In the genomic region with DNA sequence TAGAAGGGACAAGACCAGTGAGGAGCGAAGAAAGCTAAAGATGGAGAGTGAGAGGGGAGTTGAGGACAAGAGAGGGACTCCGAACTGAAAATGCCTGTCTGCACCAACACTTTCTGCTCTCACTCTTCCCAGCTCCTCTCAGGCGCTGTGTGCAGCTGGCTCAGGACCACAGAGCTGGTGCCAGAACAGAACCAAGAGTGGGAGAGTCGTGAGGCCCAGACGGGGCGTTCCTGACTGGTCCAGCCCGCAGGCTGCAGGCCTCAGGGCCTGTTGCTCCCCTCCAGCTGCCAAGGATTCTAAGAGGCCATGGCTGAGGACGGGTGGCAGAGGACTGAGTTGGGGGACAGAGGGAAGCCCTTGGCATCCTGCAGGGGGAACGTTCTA, we compare ENCODE assay signal across 7 mouse cellular contexts.
A peak's percentile ranks its signal among the peaks of the same experiment; 100 is the strongest.
DNase-seq lines count a peak whose midpoint lies in the region; ATAC-seq lines count a peak whose summit lies in the region.

No protein-coding gene starts in this region.

- H3K4me2 ChIP-seq in midbrain, embryonic 14.5 days (ENCODE audit: low read length), result no peak overlapping the region
- H3K4me2 ChIP-seq in stomach, embryonic 14.5 days (replicated peaks; ENCODE audit: low read depth, low read length), result no peak overlapping the region

- no peak for ATAC-seq in midbrain, embryonic 14.5 days (ENCODE audit: low FRiP score, low TSS enrichment)
- ATAC-seq in stomach, embryonic 14.5 days (ENCODE audit: insufficient number of reproducible peaks, insufficient read depth, low FRiP score, low read depth), result 0 out of 2 replicates have a peak, but pooled peaks have one; percentile 56

- H3K4me1 ChIP-seq in midbrain, embryonic 10.5 days, result peaks cover 18% of the 10 kb centered on the region
- H3K4me1 ChIP-seq in midbrain, embryonic 14.5 days (ENCODE audit: control insufficient read depth, insufficient read depth, low read length), result no peaks in the 10 kb centered on the region
- H3K4me1 ChIP-seq in limb, embryonic 10.5 days, result peaks cover 20% of the 10 kb centered on the region
- peaks cover 5% of the 10 kb centered on the region; the same call in 1 of the 2 replicates for H3K4me1 ChIP-seq in stomach, embryonic 14.5 days (ENCODE audit: control insufficient read depth, insufficient read depth, low read length)

- no peak for DNase-seq in midbrain, embryonic 10.5 days (ENCODE audit: low spot score)
- no peak for DNase-seq in midbrain, embryonic 14.5 days
- DNase-seq in gastrocnemius, postnatal 4 days (ENCODE audit: low spot score in 2 of 2), result peak; percentile 58 to 82
- no peak for DNase-seq in limb, embryonic 10.5 days (ENCODE audit: low spot score)
- no peak for DNase-seq in yolk sac, embryonic 10.5 days (ENCODE audit: low spot score)
- DNase-seq in thymus, postnatal 25 days, result no peak

- no peak overlapping the region for H3K4me3 ChIP-seq in midbrain, embryonic 10.5 days
- H3K4me3 ChIP-seq in midbrain, embryonic 14.5 days (replicated peaks; ENCODE audit: low read depth, low read length), result no peak overlapping the region
- no peak overlapping the region for H3K4me3 ChIP-seq in limb, embryonic 10.5 days
- no peak overlapping the region for H3K4me3 ChIP-seq in stomach, embryonic 14.5 days (ENCODE audit: low read depth, low read length)

- H3K9me3 ChIP-seq in midbrain, embryonic 10.5 days (replicated peaks), result no peaks in the 10 kb centered on the region
- H3K9me3 ChIP-seq in midbrain, embryonic 14.5 days (ENCODE audit: control insufficient read depth, low read length), result no peaks in the 10 kb centered on the region
- H3K9me3 ChIP-seq in limb, embryonic 10.5 days (replicated peaks), result no peaks in the 10 kb centered on the region
- H3K9me3 ChIP-seq in stomach, embryonic 14.5 days (ENCODE audit: control insufficient read depth, low read depth, low read length), result no peaks in the 10 kb centered on the region; the same call in 1 of the 2 replicates

- no peaks in the 10 kb centered on the region for H3K36me3 ChIP-seq in midbrain, embryonic 10.5 days
- H3K36me3 ChIP-seq in midbrain, embryonic 14.5 days (ENCODE audit: control insufficient read depth, insufficient read depth, low read length), result no peaks in the 10 kb centered on the region
- no peaks in the 10 kb centered on the region for H3K36me3 ChIP-seq in limb, embryonic 10.5 days
- no peaks in the 10 kb centered on the region for H3K36me3 ChIP-seq in stomach, embryonic 14.5 days (ENCODE audit: control insufficient read depth, insufficient read depth, low read length)

- WGBS in midbrain, embryonic 10.5 days, result 70% methylated on average over 9 of the region's 9 CpGs
- 77% methylated on average over 9 of the region's 9 CpGs for WGBS in midbrain, embryonic 14.5 days
- WGBS in limb, embryonic 10.5 days, result 80% methylated on average over 9 of the region's 9 CpGs
- 64% methylated on average over 9 of the region's 9 CpGs for WGBS in stomach, embryonic 14.5 days

- H3K27ac ChIP-seq in midbrain, embryonic 10.5 days (replicated peaks), result peak overlapping the region; percentile 67
- H3K27ac ChIP-seq in midbrain, embryonic 14.5 days (replicated peaks; ENCODE audit: low read depth, low read length), result no peak overlapping the region
- peak overlapping the region; percentile 50 for H3K27ac ChIP-seq in limb, embryonic 10.5 days
- H3K27ac ChIP-seq in stomach, embryonic 14.5 days (ENCODE audit: low read length), result peak overlapping the region; percentile 41; the same call in 1 of the 2 replicates

- no peak overlapping the region for H3K9ac ChIP-seq in midbrain, embryonic 14.5 days (replicated peaks; ENCODE audit: low read length)
- no peak overlapping the region for H3K9ac ChIP-seq in stomach, embryonic 14.5 days (replicated peaks; ENCODE audit: low read depth, low read length)

- no peaks in the 10 kb centered on the region for H3K27me3 ChIP-seq in midbrain, embryonic 10.5 days (ENCODE audit: low read depth, poor library complexity, severe bottlenecking)
- H3K27me3 ChIP-seq in midbrain, embryonic 14.5 days (ENCODE audit: control insufficient read depth, insufficient read depth, low read length), result no peaks in the 10 kb centered on the region
- no peaks in the 10 kb centered on the region for H3K27me3 ChIP-seq in limb, embryonic 10.5 days (ENCODE audit: low read depth, poor library complexity, severe bottlenecking)
- H3K27me3 ChIP-seq in stomach, embryonic 14.5 days (ENCODE audit: control insufficient read depth, insufficient read depth, low read length), result no peaks in the 10 kb centered on the region

Comparison
In these comparisons a context has a peak if more than half of its experiments do, and no peak if none do; other contexts are left out.
1. DNase-seq: peak in gastrocnemius, postnatal 4 days (2 of 2); none in midbrain, embryonic 10.5 days (single experiment), midbrain, embryonic 14.5 days (single experiment), limb, embryonic 10.5 days (single experiment), yolk sac, embryonic 10.5 days (single experiment) and thymus, postnatal 25 days (single experiment).